Mouse (Mus musculus) bone marrow macrophage, adult 2 months (primary cell): ENCODE data around the gene Sbk3. TPM values are rescaled to one million over a fixed set of nuclear protein-coding genes. Genes with fewer than 3 reads are reported as not detected.

Experiments used
- H3K27ac ChIP-seq: 2 replicates; pipeline ENCODE4 v1.5.1; 2012; ENCODE audit warnings: low read depth, low read length; ENCODE audit not compliant: insufficient read depth
- H3K4me1 ChIP-seq: 2 replicates; pipeline ENCODE4 v1.6.1; 2012; ENCODE audit warnings: low read length; ENCODE audit not compliant: control insufficient read depth, insufficient read depth
- H3K4me3 ChIP-seq: 2 replicates; pipeline ENCODE4 v1.5.1; 2012; ENCODE audit warnings: mild to moderate bottlenecking, low read length, moderate library complexity; ENCODE audit not compliant: insufficient read depth
- CTCF ChIP-seq: IDR thresholded peaks from 2 replicates; pipeline ENCODE4 v1.5.1; 2012; ENCODE audit warnings: low read depth, mild to moderate bottlenecking, low read length, moderate library complexity
- POLR2A ChIP-seq: IDR thresholded peaks from 2 replicates; pipeline ENCODE4 v1.6.1; 2012; ENCODE audit warnings: mild to moderate bottlenecking, low read depth, low read length, borderline replicate concordance
- polyA plus RNA-seq: library from polyadenylated mRNA; stranded (reverse); fragments of >200 nt; gene quantifications from 2 replicates; pipeline ENCODE4 v1.2.4, GENCODE M21; 2012; ENCODE audit not compliant: missing spikeins, insufficient read depth, insufficient read length

The Sbk3 gene
- polyA plus RNA-seq = not detected in 2 replicates

DNA sequence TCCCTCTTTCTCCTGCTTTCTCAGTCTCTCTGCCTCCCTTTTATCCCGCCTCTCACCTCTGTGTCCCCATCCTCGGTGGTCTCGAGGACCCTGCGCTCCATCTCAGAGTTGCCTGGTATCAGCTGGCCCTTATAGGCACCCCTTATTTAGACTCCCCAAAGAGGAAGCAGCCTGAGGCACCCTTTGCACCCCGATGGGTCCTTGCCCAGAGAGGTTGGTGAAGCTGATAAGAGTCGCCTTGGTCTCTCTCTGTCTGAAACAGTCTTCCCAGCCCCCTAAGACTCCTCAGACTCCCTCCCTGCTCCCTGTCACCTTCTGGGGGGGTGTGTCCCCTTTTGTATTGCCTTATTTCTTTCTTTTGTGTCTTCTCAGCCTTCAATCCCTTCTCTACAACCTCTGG, at the start of gene Sbk3:
Sbk3 (minus strand) TSS at position 101 of the 400 bp plus-strand sequence.
- Histone ChIP-seq H3K4me1 (peaks cover 23% of the 10 kb centered on the region), H3K27ac (no peak within 1 kb of the TSS), H3K4me3 (no peak within 1 kb of the TSS)
- no peak for TF ChIP-seq POLR2A

DNA sequence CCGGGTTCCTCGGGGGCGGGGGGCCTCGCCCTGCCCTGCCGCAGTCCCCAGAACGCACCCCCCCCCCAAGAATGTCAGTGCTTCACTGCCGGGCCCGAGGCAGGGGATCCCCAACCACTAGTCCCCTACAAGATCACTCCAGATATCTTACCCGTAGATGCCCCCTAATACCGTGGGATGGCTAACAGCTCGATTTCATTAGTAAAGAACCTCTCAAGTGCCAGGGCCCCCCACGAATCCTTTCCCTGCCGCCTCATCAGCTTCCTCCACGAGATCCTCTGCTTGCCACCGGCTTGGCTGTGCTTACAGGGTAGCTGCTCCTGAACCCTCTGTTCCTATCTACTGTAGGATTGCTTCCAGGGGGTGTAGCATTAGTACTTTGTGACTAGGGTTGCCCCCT, 49.7 kb upstream of the Sbk3 start:
- Histone ChIP-seq H3K27ac (peak overlapping the region; percentile 88), H3K4me3 (peak overlapping the region; percentile 93), H3K4me1 (peaks cover 18% of the 10 kb centered on the region)
- TF ChIP-seq CTCF (no peak), POLR2A (no peak)

DNA sequence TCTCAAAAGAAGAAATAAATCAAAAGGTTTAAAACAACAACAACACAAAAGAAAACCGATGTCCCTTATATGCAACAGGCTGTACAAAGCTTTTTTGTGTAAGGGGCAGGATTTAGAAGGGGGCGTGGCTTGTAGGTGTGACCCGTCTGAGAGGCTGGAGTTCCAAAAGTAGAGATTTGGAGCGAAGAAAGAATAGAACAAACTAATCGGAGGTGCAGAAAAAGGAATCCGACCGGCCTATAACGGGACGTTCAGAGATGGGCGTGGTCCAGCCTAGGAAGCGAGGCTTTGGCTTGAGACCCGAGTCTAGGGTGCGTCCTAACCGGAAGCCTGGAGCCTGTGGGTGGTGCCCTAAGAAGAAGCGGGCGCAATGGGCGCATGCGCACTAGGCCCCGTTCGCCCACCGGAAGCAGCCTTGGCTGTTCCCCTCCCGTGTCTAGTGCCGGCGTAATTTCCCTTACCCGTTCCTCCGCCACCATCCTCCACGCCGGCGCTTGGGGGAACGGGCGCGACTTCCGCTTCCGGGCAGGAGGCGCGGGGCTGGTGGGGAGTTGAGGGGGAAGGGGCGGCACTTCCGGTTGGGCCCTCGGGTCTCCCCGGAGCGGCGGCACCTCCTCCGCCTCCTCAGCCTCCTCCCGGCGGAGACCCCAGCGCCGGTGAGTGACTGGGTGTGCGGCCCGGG, 49.2 kb upstream of the Sbk3 start, which contains the start of the genes Zfp865 and Ccdc106:
Zfp865 (plus strand) TSS at position 377 of the 682 bp plus-strand sequence.
Ccdc106 (plus strand) TSS at position 554 of the 682 bp plus-strand sequence.
- H3K4me1 ChIP-seq = peaks cover 18% of the 10 kb centered on the region

DNA sequence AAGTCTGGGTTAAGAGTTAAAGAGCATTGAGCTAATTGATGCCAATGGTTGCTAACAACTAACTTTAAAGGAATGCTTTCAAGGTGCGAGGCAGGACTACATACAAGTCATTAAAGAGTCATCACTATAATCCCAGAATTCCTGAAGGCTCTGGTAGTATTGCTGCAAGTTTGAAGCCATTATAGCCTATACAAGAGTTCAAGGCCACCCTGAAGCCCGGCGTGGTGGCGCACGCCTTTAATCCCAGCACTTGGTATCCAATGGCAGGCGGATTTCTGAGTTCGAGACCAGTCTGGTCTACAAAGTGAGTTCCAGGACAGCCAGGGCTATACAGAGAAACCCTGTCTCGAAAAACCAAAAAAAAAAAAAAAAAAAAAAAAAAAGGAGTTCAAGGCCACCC, 48.6 kb upstream of the Sbk3 start:
- Histone ChIP-seq H3K4me3 (peak overlapping the region; percentile 93), H3K4me1 (peaks cover 18% of the 10 kb centered on the region), H3K27ac (peak overlapping the region; percentile 88)

More for the DNA sequence above, 49.2 kb upstream of the Sbk3 start, which contains the start of the genes Zfp865 and Ccdc106:
- H3K4me3 ChIP-seq = peak within 1 kb of the TSS; percentile 93
- H3K27ac ChIP-seq = peak within 1 kb of the TSS; percentile 88
- TF ChIP-seq CTCF = no peak
- no peak for TF ChIP-seq POLR2A

DNA sequence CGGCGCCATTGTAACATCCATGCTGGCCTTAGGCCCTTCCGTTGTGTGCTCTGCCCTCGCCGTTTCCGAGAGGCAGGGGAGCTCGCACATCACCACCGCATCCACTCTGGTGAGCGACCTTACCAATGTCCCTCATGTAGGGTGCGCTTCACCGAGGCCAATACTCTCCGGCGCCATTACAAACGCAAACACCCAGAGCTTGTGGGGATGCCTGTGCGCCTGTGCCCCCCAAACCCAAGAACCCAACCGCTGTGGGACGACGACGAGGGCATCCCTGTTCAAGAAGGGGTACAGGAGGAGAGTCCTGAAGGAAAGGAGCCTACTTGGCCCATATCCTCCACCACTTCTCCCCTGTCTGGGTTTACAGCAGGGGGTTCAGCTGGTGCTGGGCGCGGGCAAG, 47.0 kb upstream of the Sbk3 start:
- no peak overlapping the region for H3K4me3 ChIP-seq
- H3K27ac ChIP-seq = no peak overlapping the region
- peaks cover 23% of the 10 kb centered on the region for H3K4me1 ChIP-seq
- TF ChIP-seq POLR2A (no peak), CTCF (no peak)

DNA sequence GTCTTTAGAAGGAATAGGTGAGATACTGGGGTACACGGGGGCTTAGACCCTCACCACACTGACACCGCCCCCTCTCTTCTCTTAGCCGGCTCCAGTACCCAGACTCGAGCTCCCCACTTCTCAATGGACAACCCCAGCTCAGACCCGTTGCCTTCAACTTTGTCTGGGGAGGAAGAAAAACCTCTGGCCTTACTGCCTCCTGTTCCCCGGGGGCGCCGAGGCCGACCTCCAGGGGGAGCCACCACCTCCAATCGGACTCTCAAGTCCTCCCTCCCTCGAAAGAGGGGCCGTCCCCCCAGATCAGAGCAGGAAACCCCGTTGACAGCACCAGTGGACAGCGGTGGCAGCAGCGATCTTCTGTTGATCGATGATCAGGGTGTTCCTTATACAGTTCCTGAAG, 46.4 kb upstream of the Sbk3 start:
- no peak overlapping the region for H3K27ac ChIP-seq
- TF ChIP-seq POLR2A (no peak), CTCF (no peak)
- peaks cover 24% of the 10 kb centered on the region for H3K4me1 ChIP-seq
- no peak overlapping the region for H3K4me3 ChIP-seq

DNA sequence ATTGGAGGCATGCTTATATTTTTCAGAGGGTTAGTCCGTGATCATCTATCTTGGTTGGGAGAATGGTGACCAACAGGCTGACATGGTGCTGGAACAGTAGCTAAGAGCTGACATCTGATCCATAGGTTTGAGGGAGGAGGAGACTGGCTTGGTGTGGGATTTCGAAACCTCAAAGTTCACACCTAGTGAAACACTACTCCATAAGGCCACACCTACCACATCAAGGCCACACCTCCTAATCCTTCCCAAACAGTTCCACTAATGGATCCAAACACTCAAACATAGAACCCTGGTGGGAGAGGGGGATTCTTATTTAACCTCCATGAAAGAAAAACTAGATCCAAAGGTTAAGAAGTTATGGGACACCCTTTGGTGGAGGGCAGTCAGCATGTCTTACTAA, 46.0 kb upstream of the Sbk3 start:
- no peak overlapping the region for H3K27ac ChIP-seq
- no peak overlapping the region for H3K4me3 ChIP-seq
- no peak for TF ChIP-seq CTCF
- no peak for TF ChIP-seq POLR2A
- peaks cover 24% of the 10 kb centered on the region for H3K4me1 ChIP-seq

DNA sequence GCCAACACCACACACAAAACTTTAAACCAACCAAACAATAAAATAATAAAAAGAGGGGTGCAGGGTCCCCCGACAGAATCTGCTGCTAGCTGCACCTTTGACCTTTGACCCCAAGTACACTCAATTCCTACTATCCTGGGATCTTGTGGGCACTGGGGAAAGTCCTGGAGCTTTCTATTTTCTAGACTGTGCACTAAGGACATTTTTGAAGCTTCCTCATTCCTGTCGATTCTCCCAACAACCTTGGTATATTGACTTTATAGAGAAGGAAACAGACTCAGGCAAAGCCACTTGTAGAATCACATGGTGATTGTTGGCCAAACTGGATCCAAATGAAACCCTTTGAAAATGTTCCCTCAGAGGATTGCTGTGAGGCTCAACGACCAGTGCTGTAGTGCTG, 45.1 kb upstream of the Sbk3 start:
- Histone ChIP-seq H3K4me3 (peak overlapping the region; percentile 94), H3K4me1 (peaks cover 18% of the 10 kb centered on the region), H3K27ac (peak overlapping the region; percentile 80)
- TF ChIP-seq POLR2A = no peak
- no peak for TF ChIP-seq CTCF

DNA sequence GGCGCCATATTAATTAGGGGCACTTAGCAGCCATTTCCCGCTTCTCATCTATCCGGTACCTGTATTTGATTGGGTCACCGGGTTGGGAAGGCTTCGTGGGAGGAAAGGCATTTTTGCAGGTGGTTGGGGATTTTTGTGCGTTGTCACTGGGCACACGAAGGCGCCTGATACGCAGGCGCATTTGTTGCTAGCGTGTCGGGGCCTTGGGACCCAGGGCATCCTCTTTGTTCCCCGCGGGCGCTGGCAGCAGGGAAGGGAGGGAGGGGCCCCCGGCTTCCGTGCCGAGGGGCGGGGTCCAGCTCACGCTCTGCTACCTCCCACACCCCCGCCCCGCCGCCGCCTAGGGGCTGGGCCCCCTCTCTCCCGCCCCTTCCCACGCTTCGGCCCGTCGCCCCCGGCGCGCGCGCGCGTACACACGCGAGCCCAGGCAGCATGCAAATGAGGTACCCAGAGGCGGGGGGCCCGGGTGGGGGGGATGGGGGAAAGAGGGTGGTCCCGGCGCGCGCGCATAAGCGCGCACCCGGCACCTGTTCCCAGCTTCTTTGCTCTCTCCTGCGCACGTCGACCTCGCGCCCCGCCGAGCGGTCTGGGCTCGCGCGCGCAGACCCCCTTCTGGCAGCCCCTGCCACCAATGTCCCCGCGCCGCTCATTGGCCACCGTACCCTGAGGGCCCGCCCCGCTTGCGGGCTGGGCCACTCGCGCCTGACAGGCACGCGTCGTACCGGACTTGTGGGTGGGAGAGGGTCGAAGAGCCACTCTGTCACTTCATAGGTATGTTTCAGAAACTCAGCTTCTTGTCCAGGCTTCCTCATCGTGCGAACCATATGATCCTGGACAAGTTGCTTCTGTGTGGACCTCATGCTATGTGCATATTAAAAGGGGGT, 44.4 kb upstream of the Sbk3 start, which contains the start of gene Gm44973:
Gm44973 (plus strand) TSS at position 379 of the 884 bp plus-strand sequence.
- Histone ChIP-seq H3K27ac (peak within 1 kb of the TSS; percentile 100), H3K4me1 (peaks cover 18% of the 10 kb centered on the region)
- TF ChIP-seq POLR2A = no peak
- TF ChIP-seq CTCF = no peak

More for the DNA sequence above, 44.4 kb upstream of the Sbk3 start, which contains the start of gene Gm44973:
- peak within 1 kb of the TSS; percentile 97 for H3K4me3 ChIP-seq
